Mouse (Mus musculus) CH12.LX (cell line): ENCODE measurements around the gene Ciao2a. TPM values are rescaled to one million over a fixed set of nuclear protein-coding genes. Genes with fewer than 3 reads are reported as not detected.

Experiments used
- DNase-seq: peaks from one replicate; pipeline ENCODE4 v3.0.0-alpha.2; 2013; ENCODE audit errors: extremely low read depth
- H3K27ac ChIP-seq: 2 replicates; pipeline ENCODE4 v1.5.1; 2012; ENCODE audit warnings: low read depth, mild to moderate bottlenecking, control low read depth, moderate library complexity; ENCODE audit not compliant: insufficient read depth
- H3K27me3 ChIP-seq: replicated peaks from 2 replicates; pipeline ENCODE3; 2012; ENCODE audit warnings: inconsistent platforms
- H3K36me3 ChIP-seq, 2 experiments: replicated peaks in 1 of 2; 2 replicates each; pipeline versions ENCODE3 to v1.6.1; 2012; ENCODE audit warnings: inconsistent platforms in 1 of 2, low read length in 1 of 2, mild to moderate bottlenecking in 1 of 2, mixed read lengths in 1 of 2, moderate library complexity in 1 of 2; ENCODE audit not compliant: control insufficient read depth in 1 of 2, insufficient read depth in 1 of 2
- H3K4me1 ChIP-seq, 2 experiments: 2 replicates each; pipeline ENCODE4 v1.6.1; 2012; ENCODE audit warnings: inconsistent platforms in 1 of 2, moderate library complexity in 1 of 2; ENCODE audit not compliant: insufficient read depth in 2 of 2, control insufficient read depth in 1 of 2
- H3K4me2 ChIP-seq: 2 replicates; pipeline ENCODE4 v1.6.1; 2012; ENCODE audit warnings: low read depth, mild to moderate bottlenecking, control low read depth; ENCODE audit not compliant: poor library complexity, insufficient read depth, severe bottlenecking
- H3K4me3 ChIP-seq, 3 experiments: fragments of 150-350 bp in 1 of 3; sonication (generic) in 1 of 3; replicated peaks in 1 of 3; 2 replicates each; pipeline versions ENCODE3 to v1.5.1; 2011 to 2012; ENCODE audit warnings: low read depth in 2 of 3, low read length in 2 of 3, mild to moderate bottlenecking in 2 of 3, moderate library complexity in 2 of 3, control low read depth in 1 of 3, improper control_type of control experiment in 1 of 3, inconsistent platforms in 1 of 3, mixed read lengths in 1 of 3; ENCODE audit not compliant: poor library complexity in 1 of 3
- H3K79me2 ChIP-seq: replicated peaks from 2 replicates; pipeline ENCODE4 v1.6.1; 2012; ENCODE audit warnings: mild to moderate bottlenecking, moderate library complexity; ENCODE audit not compliant: control insufficient read depth, poor library complexity, insufficient read depth, severe bottlenecking; ENCODE audit errors: extremely low read depth
- H3K9ac ChIP-seq: 2 replicates; pipeline ENCODE4 v1.6.1; 2012; ENCODE audit warnings: low read depth, mild to moderate bottlenecking, control low read depth, moderate library complexity; ENCODE audit not compliant: insufficient read depth
- H3K9me3 ChIP-seq: replicated peaks from 2 replicates; pipeline ENCODE3; 2012; ENCODE audit warnings: low read length, inconsistent platforms, mixed read lengths
- CHD2 ChIP-seq: IDR thresholded peaks from 2 replicates; pipeline ENCODE4 v1.6.1; 2011; ENCODE audit warnings: low read length, improper control_type of control experiment
- CTCF ChIP-seq, 2 experiments: IDR thresholded peaks in 1 of 2; conservative IDR thresholded peaks in 1 of 2; 2 replicates each; pipeline ENCODE4 v1.5.1; 2011 to 2012; ENCODE audit warnings: low read depth in 2 of 2, low read length in 2 of 2, improper control_type of control experiment in 1 of 2, inconsistent platforms in 1 of 2, mild to moderate bottlenecking in 1 of 2, moderate library complexity in 1 of 2
- EP300 ChIP-seq: IDR thresholded peaks from 2 replicates; pipeline ENCODE4 v1.6.1; 2011; ENCODE audit warnings: low read length, improper control_type of control experiment
- ETS1 ChIP-seq: conservative IDR thresholded peaks from 2 replicates; pipeline ENCODE4 v1.6.1; 2012; ENCODE audit warnings: low read depth, mild to moderate bottlenecking, inconsistent platforms, low read length, improper control_type of control experiment, moderate library complexity
- HCFC1 ChIP-seq: IDR thresholded peaks from 2 replicates; pipeline ENCODE4 v1.6.1; 2012; ENCODE audit warnings: low read depth, mild to moderate bottlenecking, inconsistent platforms, low read length, improper control_type of control experiment
- IRF4 ChIP-seq: IDR thresholded peaks from 2 replicates; pipeline ENCODE4 v1.6.1; 2014; ENCODE audit warnings: low read depth, mild to moderate bottlenecking, inconsistent platforms, low read length, improper control_type of control experiment
- MAZ ChIP-seq: IDR thresholded peaks from 2 replicates; pipeline ENCODE4 v1.6.1; 2012; ENCODE audit warnings: low read depth, mild to moderate bottlenecking, inconsistent platforms, low read length, improper control_type of control experiment, moderate library complexity
- MXI1 ChIP-seq: IDR thresholded peaks from 2 replicates; pipeline ENCODE4 v1.6.1; 2011; ENCODE audit warnings: mild to moderate bottlenecking, low read depth, low read length, improper control_type of control experiment
- MYC ChIP-seq: IDR thresholded peaks from 2 replicates; pipeline ENCODE4 v1.6.1; 2011; ENCODE audit warnings: low read depth, mild to moderate bottlenecking, improper control_type of control experiment, low read length
- NELFE ChIP-seq: IDR thresholded peaks from 2 replicates; pipeline ENCODE4 v1.6.1; 2011; ENCODE audit warnings: low read depth, low read length, improper control_type of control experiment
- POLR2AphosphoS2 ChIP-seq: IDR thresholded peaks from 2 replicates; pipeline ENCODE4 v1.6.1; 2011; ENCODE audit warnings: low read depth, low read length, improper control_type of control experiment
- RAD21 ChIP-seq: IDR thresholded peaks from 2 replicates; pipeline ENCODE4 v1.6.1; 2011; ENCODE audit warnings: low read depth, mild to moderate bottlenecking, low read length, improper control_type of control experiment, moderate library complexity
- RCOR1 ChIP-seq: conservative IDR thresholded peaks from 2 replicates; pipeline ENCODE4 v1.6.1; 2012; ENCODE audit warnings: low read depth, mild to moderate bottlenecking, inconsistent platforms, low read length, improper control_type of control experiment
- SMC3 ChIP-seq: IDR thresholded peaks from 2 replicates; pipeline ENCODE4 v1.6.1; 2011; ENCODE audit warnings: low read depth, low read length, improper control_type of control experiment
- TBP ChIP-seq: conservative IDR thresholded peaks from 2 replicates; pipeline ENCODE4 v1.6.1; 2011; ENCODE audit warnings: low read depth, low read length, improper control_type of control experiment
- TCF12 ChIP-seq: IDR thresholded peaks from 2 replicates; pipeline ENCODE4 v1.6.1; 2014; ENCODE audit warnings: low read depth, mild to moderate bottlenecking, inconsistent platforms, low read length, improper control_type of control experiment
- UBTF ChIP-seq: IDR thresholded peaks from 2 replicates; pipeline ENCODE4 v1.6.1; 2012; ENCODE audit warnings: low read depth, mild to moderate bottlenecking, inconsistent platforms, low read length, improper control_type of control experiment, moderate library complexity
- USF1 ChIP-seq: IDR thresholded peaks from 2 replicates; pipeline ENCODE4 v1.6.1; 2014; ENCODE audit warnings: low read depth, mild to moderate bottlenecking, inconsistent platforms, low read length, improper control_type of control experiment
- USF2 ChIP-seq: conservative IDR thresholded peaks from 2 replicates; pipeline ENCODE4 v1.6.1; 2011; ENCODE audit warnings: low read depth, low read length, improper control_type of control experiment
- ZC3H11A ChIP-seq: IDR thresholded peaks from 2 replicates; pipeline ENCODE4 v1.6.1; 2012; ENCODE audit warnings: low read depth, mild to moderate bottlenecking, inconsistent platforms, low read length, improper control_type of control experiment
- ZKSCAN1 ChIP-seq: IDR thresholded peaks from 2 replicates; pipeline ENCODE4 v1.6.1; 2012; ENCODE audit warnings: low read depth, inconsistent platforms, low read length, improper control_type of control experiment, borderline replicate concordance
- ZMIZ1 ChIP-seq: IDR thresholded peaks from 2 replicates; pipeline ENCODE4 v1.6.1; 2012; ENCODE audit warnings: low read depth, mild to moderate bottlenecking, inconsistent platforms, low read length, improper control_type of control experiment
- dilution Hi-C: fragments of 300-500 bp; cut with MboI; formaldehyde crosslinking; loops from 2 replicates; pipeline ENCODE4 v1.14.3; 2020; ENCODE audit warnings: low sequenced_read_pairs; ENCODE audit not compliant: extremely low pct_unique_long_range_greater_than_20kb, extremely low pct_ligation_motif_present
- in situ Hi-C: fragments of 300-500 bp; cut with MboI; formaldehyde crosslinking; loops from 3 replicates; pipeline ENCODE4 v1.14.3; 2019; ENCODE audit warnings: low sequenced_read_pairs, low pct_ligation_motif_present, low pct_unique_long_range_greater_than_20kb, mixed read lengths
- polyA plus RNA-seq: library from polyadenylated mRNA; unstranded; fragments of >175 nt; gene quantifications from 2 replicates; pipeline ENCODE4 v1.2.1, GENCODE M21; 2012; ENCODE audit warnings: low read depth; ENCODE audit not compliant: insufficient read length
- total RNA-seq, 2 experiments: library from RNA; depleted of rRNA; stranded (reverse); fragments of 300-350 nt in 1 of 2; fragments of >200 nt in 1 of 2; gene quantifications; 2 replicates each; pipeline ENCODE4 v1.2.3; 2012 to 2014

Gene Ciao2a
- total and polyA plus RNA-seq, 3 experiments, result 144 to 359 (median 197) TPM

GRCm38 (mm10) chr9:66088411-66088810 lies 38.0 kb upstream of the Ciao2a start:
- no peak for TF ChIP-seq ZC3H11A
- peak; percentile 68 for TF ChIP-seq RAD21
- TF ChIP-seq CTCF (conservative IDR thresholded peaks at IDR 0.05 in 1 of 2, IDR thresholded peaks at IDR 0.05 in 1 of 2; ENCODE audit: low read depth in 2 of 2, low read length in 2 of 2), result peak; percentile 50 to 78
- peak; percentile 81 for TF ChIP-seq SMC3
- TF ChIP-seq, all 38 proteins: peak for 3
- H3K4me2 ChIP-seq, result no peak overlapping the region
- H3K79me2 ChIP-seq, result no peaks in the 10 kb centered on the region
- dilution Hi-C loops (no loop called here), in situ Hi-C loops (no loop called here)
- no peak overlapping the region for H3K4me3 ChIP-seq
- no peaks in the 10 kb centered on the region for H3K9me3 ChIP-seq
- H3K9ac ChIP-seq, result no peak overlapping the region
- DNase-seq, result peak; percentile 40
- H3K4me1 ChIP-seq, result peaks cover 0 to 9% of the 10 kb centered on the region in 2 experiments; a peak in 2 of 4 replicates
- no peak overlapping the region for H3K27ac ChIP-seq
- H3K36me3 ChIP-seq, result peaks cover 58 to 84% of the 10 kb centered on the region in 2 experiments
- H3K27me3 ChIP-seq, result no peaks in the 10 kb centered on the region

- H3K4me1 ChIP-seq, result peaks cover 0 to 9% of the 10 kb centered on the region in 2 experiments; a peak in 2 of 4 replicates
- dilution Hi-C loops, result no loop called here
- no peaks in the 10 kb centered on the region for H3K79me2 ChIP-seq
- TF ChIP-seq RCOR1 (no peak), USF1 (no peak), TCF12 (no peak), ETS1 (no peak), IRF4 (no peak)
- H3K27me3 ChIP-seq, result no peaks in the 10 kb centered on the region
- no peaks in the 10 kb centered on the region for H3K9me3 ChIP-seq
- no peak for DNase-seq
- peaks cover 76 to 96% of the 10 kb centered on the region in 2 experiments for H3K36me3 ChIP-seq
- H3K4me2 ChIP-seq, result no peak overlapping the region
- in situ Hi-C loops, result no loop called here
- H3K27ac ChIP-seq, result no peak overlapping the region
- H3K9ac ChIP-seq, result no peak overlapping the region
- no peak overlapping the region for H3K4me3 ChIP-seq
These were observed 35.7 kb upstream of the Ciao2a start for GRCm38 (mm10) chr9:66090593-66091244.

- TF ChIP-seq TBP (no peak), TCF12 (no peak), EP300 (no peak), ZMIZ1 (no peak), MYC (no peak), POLR2AphosphoS2 (no peak), CHD2 (no peak), MAZ (no peak), MXI1 (no peak), NELFE (no peak), HCFC1 (no peak), UBTF (no peak), USF2 (no peak), ZKSCAN1 (no peak)
- Histone ChIP-seq H3K36me3 (peaks cover 81 to 98% of the 10 kb centered on the region in 2 experiments), H3K9me3 (no peaks in the 10 kb centered on the region), H3K27ac (no peak overlapping the region), H3K79me2 (no peaks in the 10 kb centered on the region), H3K4me2 (no peak overlapping the region), H3K27me3 (no peaks in the 10 kb centered on the region), H3K9ac (no peak overlapping the region), H3K4me1 (peaks cover 0 to 9% of the 10 kb centered on the region in 2 experiments; a peak in 2 of 4 replicates), H3K4me3 (no peak overlapping the region)
- DNase-seq, result no peak
- in situ Hi-C loops (no loop called here), dilution Hi-C loops (no loop called here)
These were observed 34.8 kb upstream of the Ciao2a start for GRCm38 (mm10) chr9:66091327-66092231.
